24 mouse cellular contexts compared by ENCODE assay signal in genomic region chr8:46288021-46288420, GRCm38 (mm10). TPM values are rescaled to one million over a fixed set of nuclear protein-coding genes. Genes with fewer than 3 reads are reported as not detected.
DNase-seq lines count a peak whose midpoint lies in the region; ATAC-seq lines count a peak whose summit lies in the region.
"Had no signal": no experiment of that assay in that cellular context is flagged by ENCODE, and none has a peak within 500 bp of the region (broad histone marks: within the 10 kb centered on the region; RNA-seq: fewer than 3 reads in every experiment).

No protein-coding gene starts in this region.

- H3K4me3 ChIP-seq in midbrain, embryonic 10.5 days, result no peak overlapping the region
- H3K4me3 ChIP-seq in midbrain, embryonic 16.5 days (ENCODE audit: low read depth, low read length), result no peak overlapping the region
- H3K4me3 ChIP-seq: embryonic facial prominence, embryonic 13.5 days; embryonic facial prominence, embryonic 15.5 days; erythroblast, embryonic 14.5 days had no signal

- H3K4me1 ChIP-seq in midbrain, embryonic 10.5 days, result peaks cover 46% of the 10 kb centered on the region
- H3K4me1 ChIP-seq in midbrain, embryonic 16.5 days (ENCODE audit: control insufficient read depth, insufficient read depth, low read length), result peaks cover 13% of the 10 kb centered on the region; the same call in 1 of the 2 replicates

- H3K27ac ChIP-seq in midbrain, embryonic 10.5 days (replicated peaks), result peak overlapping the region; percentile 49; the same call in 1 of the 2 replicates
- no peak overlapping the region for H3K27ac ChIP-seq in midbrain, embryonic 16.5 days (ENCODE audit: low read length)
- H3K27ac ChIP-seq: embryonic facial prominence, embryonic 13.5 days; embryonic facial prominence, embryonic 15.5 days had no signal

- H3K9ac ChIP-seq in midbrain, embryonic 16.5 days (ENCODE audit: low read depth, low read length), result no peak overlapping the region
- H3K9ac ChIP-seq: embryonic facial prominence, embryonic 13.5 days; embryonic facial prominence, embryonic 15.5 days had no signal

- H3K27me3 ChIP-seq in midbrain, embryonic 10.5 days (ENCODE audit: low read depth, poor library complexity, severe bottlenecking), result peaks cover 96% of the 10 kb centered on the region
- peaks cover 25% of the 10 kb centered on the region for H3K27me3 ChIP-seq in midbrain, embryonic 16.5 days (ENCODE audit: control insufficient read depth, insufficient read depth, low read depth, low read length)

- H3K4me2 ChIP-seq in midbrain, embryonic 16.5 days (ENCODE audit: low read length), result no peak overlapping the region
- H3K4me2 ChIP-seq: embryonic facial prominence, embryonic 13.5 days; embryonic facial prominence, embryonic 15.5 days had no signal

- peak; percentile 86 for DNase-seq in heart, adult 11 months
- DNase-seq in heart, postnatal 10 days, result no peak
- no peak for DNase-seq in midbrain, embryonic 10.5 days (ENCODE audit: low spot score)
- no peak for DNase-seq in urinary bladder, adult 18-20 months (ENCODE audit: low spot score in 2 of 2)
- DNase-seq: adrenal gland, adult 2 months; adrenal gland, postnatal 10 days; adrenal gland, postnatal 25 days; cerebellum, adult 11 months; cerebellum, adult 18-20 months; cerebellum, adult 8-10 months; cerebellum, adult 9-11 months; cerebellum, postnatal 14 days; cerebellum, postnatal 36 days; embryo, embryonic 11 days had no signal

- WGBS in midbrain, embryonic 10.5 days, result 95% methylated on average over 6 of the region's 6 CpGs
- 88% methylated on average over 6 of the region's 6 CpGs for WGBS in midbrain, embryonic 16.5 days

- intact Hi-C loops in heart, postnatal 10 days (cut with DNase I), result no loop called here

- 0 out of 2 replicates have a peak, but pooled peaks cover 6% of the 10 kb centered on the region for H3K9me3 ChIP-seq in midbrain, embryonic 10.5 days (replicated peaks)
- no peaks in the 10 kb centered on the region for H3K9me3 ChIP-seq in midbrain, embryonic 16.5 days (replicated peaks; ENCODE audit: control insufficient read depth, low read length, poor library complexity, severe bottlenecking)
- H3K9me3 ChIP-seq: embryonic facial prominence, embryonic 13.5 days; embryonic facial prominence, embryonic 15.5 days had no signal

- no peaks in the 10 kb centered on the region for H3K36me3 ChIP-seq in midbrain, embryonic 10.5 days
- H3K36me3 ChIP-seq in midbrain, embryonic 16.5 days (ENCODE audit: control insufficient read depth, insufficient read depth, low read length), result no peaks in the 10 kb centered on the region
- H3K36me3 ChIP-seq: embryonic facial prominence, embryonic 13.5 days; embryonic facial prominence, embryonic 15.5 days had no signal

- no peak for ATAC-seq in midbrain, embryonic 16.5 days
- ATAC-seq: forebrain, embryonic 14.5 days; forebrain, embryonic 16.5 days had no signal

RNA-seq across cellular contexts. Expression of gene Helt, which starts 6.5 kb away (rescaled TPM):
- total RNA-seq in heart, postnatal 10 days (2021), result not detected
- polyA plus RNA-seq in midbrain, embryonic 10.5 days (2016; fragmentation: Nextera tagmentation; extraction: Ambion mirVana), result 32.2 and 64.1 TPM in 2 replicates
- 2.8 and 3.2 TPM in 2 replicates for polyA plus RNA-seq in midbrain, embryonic 16.5 days (2015; fragmentation: Nextera tagmentation; extraction: Ambion mirVana)
- total RNA-seq: adrenal gland, adult 2 months; adrenal gland, postnatal 10 days; adrenal gland, postnatal 25 days; common myeloid progenitor, adult 5-6 weeks; ES-E14; MEL had no signal
- polyA plus RNA-seq: C2C12; embryonic facial prominence, embryonic 13.5 days; erythroblast, embryonic 14.5 days had no signal
